Mouse (Mus musculus) spleen, adult 2 months (tissue): Measurements from ENCODE around the gene Egln3.

Experiments
- CTCF ChIP-seq: fragments of 200-500 bp; IDR thresholded peaks from 2 replicates; pipeline ENCODE4 v1.5.1; 2011; ENCODE audit warnings: mild to moderate bottlenecking, inconsistent platforms; ENCODE audit not compliant: insufficient read depth, insufficient read length, insufficient replicate concordance; ENCODE audit errors: extremely low read depth
- POLR2A ChIP-seq: fragments of 200-500 bp; IDR thresholded peaks from 2 replicates; pipeline ENCODE4 v1.6.1; 2011; ENCODE audit warnings: low read depth, low read length, inconsistent platforms

GRCm38 (mm10) chr12:54162637-54163131 is 41.0 kb downstream of the Egln3 start:
- TF ChIP-seq CTCF (no peak), POLR2A (no peak)
